17 mouse cellular contexts compared by ENCODE assay signal in the genomic region with DNA sequence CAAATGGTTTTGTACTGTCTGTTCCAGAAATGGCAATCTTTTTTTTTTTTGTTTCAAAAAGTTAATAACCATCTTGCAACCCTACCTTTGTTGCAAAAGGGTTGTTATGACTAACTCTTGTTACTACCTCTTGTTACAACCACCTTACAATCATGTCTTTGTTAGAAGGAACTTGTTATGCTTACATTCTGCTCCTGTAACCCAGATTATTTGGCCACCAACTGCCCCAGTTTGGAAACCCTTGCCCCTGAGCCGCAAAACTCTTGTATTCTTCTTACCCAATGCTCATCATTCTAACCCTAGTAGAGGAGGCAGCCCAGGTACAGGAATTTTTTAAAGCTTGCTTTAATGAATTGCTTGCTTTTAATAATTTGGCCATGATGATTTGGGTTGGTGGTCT.
DNase-seq lines count a peak whose midpoint lies in the region; ATAC-seq and TF ChIP-seq lines count a peak whose summit lies in the region.
"Had no signal": no experiment of that assay in that cellular context is flagged by ENCODE, and none has a peak within 500 bp of the region (broad histone marks: within the 10 kb centered on the region; RNA-seq: fewer than 3 reads in every experiment).

No protein-coding gene starts in this region.

- no peak overlapping the region for H3K27ac ChIP-seq in liver, postnatal 0 days (ENCODE audit: low read depth)
- no peak overlapping the region for H3K27ac ChIP-seq in heart, adult 2 months

- no peak for TF ChIP-seq CTCF in liver, postnatal 0 days (IDR thresholded peaks at IDR 0.05; ENCODE audit: low read depth)
- TF ChIP-seq CTCF in heart, adult 2 months (IDR thresholded peaks at IDR 0.05), result no peak

- H3K9me3 ChIP-seq in liver, postnatal 0 days (ENCODE audit: low read length), result no peaks in the 10 kb centered on the region

- H3K36me3 ChIP-seq in liver, postnatal 0 days (replicated peaks; ENCODE audit: insufficient read depth, low read length), result no peaks in the 10 kb centered on the region
- no peaks in the 10 kb centered on the region for H3K36me3 ChIP-seq in heart, adult 2 months (ENCODE audit: control insufficient read depth, insufficient read depth, low read length)
- H3K36me3 ChIP-seq: G1E had no signal

- intact Hi-C loops in heart, adult 2 months (cut with DNase I), result no loop called here

- H3K9ac ChIP-seq in liver, postnatal 0 days (replicated peaks), result no peak overlapping the region
- no peak overlapping the region for H3K9ac ChIP-seq in heart, adult 2 months (ENCODE audit: low read depth, low read length)

- H3K4me2 ChIP-seq in liver, postnatal 0 days (ENCODE audit: low read depth, low read length), result no peak overlapping the region

- no peak overlapping the region for H3K4me3 ChIP-seq in liver, postnatal 0 days (ENCODE audit: low read depth, low read length)
- no peak overlapping the region for H3K4me3 ChIP-seq in heart, adult 2 months

- TF ChIP-seq EP300 in liver, postnatal 0 days (IDR thresholded peaks at IDR 0.05; ENCODE audit: low read depth), result no peak
- no peak for TF ChIP-seq EP300 in heart, adult 2 months (IDR thresholded peaks at IDR 0.05; ENCODE audit: insufficient read depth, low read depth, low read length)

- H3K79me2 ChIP-seq in heart, adult 2 months (replicated peaks; ENCODE audit: control insufficient read depth, insufficient read depth, low read length), result no peaks in the 10 kb centered on the region

- H3K27me3 ChIP-seq in liver, postnatal 0 days (ENCODE audit: insufficient read depth, low read length), result no peaks in the 10 kb centered on the region
- H3K27me3 ChIP-seq in heart, adult 2 months (ENCODE audit: control insufficient read depth, insufficient read depth, low read length), result no peaks in the 10 kb centered on the region
- H3K27me3 ChIP-seq: CH12.LX, Patski had no signal

- H3K4me1 ChIP-seq in liver, postnatal 0 days (ENCODE audit: insufficient read depth), result no peaks in the 10 kb centered on the region
- no peaks in the 10 kb centered on the region; the same call in 1 of the 2 replicates for H3K4me1 ChIP-seq in heart, adult 2 months (ENCODE audit: control insufficient read depth, insufficient read depth, low read length)

- 71% methylated on average over 1 of the region's 1 CpGs for WGBS in liver, postnatal 0 days (ENCODE audit: insufficient replicate concordance)
- 90% methylated on average over 1 of the region's 1 CpGs for WGBS in heart, adult 2 months

- no peak for TF ChIP-seq POLR2A in heart, adult 2 months (IDR thresholded peaks at IDR 0.05; ENCODE audit: insufficient read depth, low read depth, low read length)

- ATAC-seq in megakaryocyte, adult 5-6 weeks (ENCODE audit: poor library complexity, severe bottlenecking), result peak; percentile 53
- ATAC-seq in liver, postnatal 0 days, result no peak
- ATAC-seq: activated CD4-positive, CD25-positive, alpha-beta regulatory T cell, adult 4 months; CD4-positive, CD25-positive, alpha-beta regulatory T cell, adult 4 months; Patski had no signal

- peak; percentile 66 for DNase-seq in fat pad, adult 2 months (ENCODE audit: extremely low read depth, low read depth, low spot score)
- no peak for DNase-seq in liver, postnatal 0 days
- DNase-seq in heart, adult 2 months, result no peak
- DNase-seq: adrenal gland, adult 2 months; adrenal gland, adult 8-10 months; adrenal gland, postnatal 10 days; adrenal gland, postnatal 14 days; adrenal gland, postnatal 25 days; adrenal gland, postnatal 36 days; cerebellum, adult 11 months; cerebellum, adult 11-12 months had no signal
